Mouse (Mus musculus): ENCODE data around the gene Man2a2. TPM values are rescaled to one million over a fixed set of nuclear protein-coding genes. Genes with fewer than 3 reads are reported as not detected.

Gene Man2a2
- polyA plus RNA-seq, 1 experiment: 75.7 TPM

- Histone ChIP-seq H3K27ac (ENCODE audit: insufficient read depth, low read depth, low read length) (no peak overlapping the region), H3K4me3 (ENCODE audit: insufficient read depth, low read length) (no peak overlapping the region), H3K4me1 (ENCODE audit: control insufficient read depth, insufficient read depth, low read length) (peaks cover 14% of the 10 kb centered on the region)
- no peak for TF ChIP-seq POLR2A (IDR thresholded peaks at IDR 0.05; ENCODE audit: borderline replicate concordance, low read depth, low read length)
These were observed 39.2 kb upstream of the Man2a2 start for GRCm38 (mm10) chr7:80410380-80410779.

- no peak overlapping the region for H3K4me3 ChIP-seq (ENCODE audit: insufficient read depth, low read length)
- no peak overlapping the region for H3K27ac ChIP-seq (ENCODE audit: insufficient read depth, low read depth, low read length)
- TF ChIP-seq POLR2A (IDR thresholded peaks at IDR 0.05; ENCODE audit: borderline replicate concordance, low read depth, low read length) (no peak), CTCF (IDR thresholded peaks at IDR 0.05; ENCODE audit: low read depth, low read length) (no peak)
- H3K4me1 ChIP-seq (ENCODE audit: control insufficient read depth, insufficient read depth, low read length): peaks cover 25% of the 10 kb centered on the region
These were observed 36.5 kb upstream of the Man2a2 start for GRCm38 (mm10) chr7:80407712-80408111.

GRCm38 (mm10) chr7:80406186-80406585 lies 35.0 kb upstream of the Man2a2 start:
- no peak overlapping the region for H3K4me3 ChIP-seq (ENCODE audit: insufficient read depth, low read length)
- TF ChIP-seq POLR2A (IDR thresholded peaks at IDR 0.05; ENCODE audit: borderline replicate concordance, low read depth, low read length) (no peak), CTCF (IDR thresholded peaks at IDR 0.05; ENCODE audit: low read depth, low read length) (no peak)
- H3K27ac ChIP-seq (ENCODE audit: insufficient read depth, low read depth, low read length): no peak overlapping the region
- H3K4me1 ChIP-seq (ENCODE audit: control insufficient read depth, insufficient read depth, low read length): peaks cover 25% of the 10 kb centered on the region

GRCm38 (mm10) chr7:80405188-80405695 lies 34.1 kb upstream of the Man2a2 start, which contains the start of gene Furin:
TSS of gene Furin (minus strand) at chr7:80405436.
- Histone ChIP-seq H3K4me1 (ENCODE audit: control insufficient read depth, insufficient read depth, low read length) (peaks cover 34% of the 10 kb centered on the region), H3K27ac (ENCODE audit: insufficient read depth, low read depth, low read length) (peak within 1 kb of the TSS; percentile 90), H3K4me3 (ENCODE audit: insufficient read depth, low read length) (peak within 1 kb of the TSS; percentile 45)
- TF ChIP-seq POLR2A (IDR thresholded peaks at IDR 0.05; ENCODE audit: borderline replicate concordance, low read depth, low read length) (no peak), CTCF (IDR thresholded peaks at IDR 0.05; ENCODE audit: low read depth, low read length) (no peak)

GRCm38 (mm10) chr7:80404101-80404894 lies 33.1 kb upstream of the Man2a2 start:
- Histone ChIP-seq H3K27ac (ENCODE audit: insufficient read depth, low read depth, low read length) (peak overlapping the region; percentile 90), H3K4me3 (ENCODE audit: insufficient read depth, low read length) (peak overlapping the region; percentile 45), H3K4me1 (ENCODE audit: control insufficient read depth, insufficient read depth, low read length) (peaks cover 41% of the 10 kb centered on the region)
- TF ChIP-seq POLR2A (IDR thresholded peaks at IDR 0.05; ENCODE audit: borderline replicate concordance, low read depth, low read length) (no peak), CTCF (IDR thresholded peaks at IDR 0.05; ENCODE audit: low read depth, low read length) (no peak)

GRCm38 (mm10) chr7:80403551-80403950 lies 32.4 kb upstream of the Man2a2 start:
- Histone ChIP-seq H3K27ac (ENCODE audit: insufficient read depth, low read depth, low read length) (peak overlapping the region; percentile 90), H3K4me1 (ENCODE audit: control insufficient read depth, insufficient read depth, low read length) (peaks cover 45% of the 10 kb centered on the region)
- TF ChIP-seq CTCF (IDR thresholded peaks at IDR 0.05; ENCODE audit: low read depth, low read length) (no peak), POLR2A (IDR thresholded peaks at IDR 0.05; ENCODE audit: borderline replicate concordance, low read depth, low read length) (no peak)

GRCm38 (mm10) chr7:80402651-80403321 lies 31.6 kb upstream of the Man2a2 start:
- Histone ChIP-seq H3K4me3 (ENCODE audit: insufficient read depth, low read length) (peak overlapping the region; percentile 76), H3K27ac (ENCODE audit: insufficient read depth, low read depth, low read length) (peak overlapping the region; percentile 90), H3K4me1 (ENCODE audit: control insufficient read depth, insufficient read depth, low read length) (peaks cover 45% of the 10 kb centered on the region)
- TF ChIP-seq CTCF (IDR thresholded peaks at IDR 0.05; ENCODE audit: low read depth, low read length) (no peak), POLR2A (IDR thresholded peaks at IDR 0.05; ENCODE audit: borderline replicate concordance, low read depth, low read length) (no peak)

More at GRCm38 (mm10) chr7:80403551-80403950, 32.4 kb upstream of the Man2a2 start:
- peak overlapping the region; percentile 2; the same call in 1 of the 2 replicates for H3K4me3 ChIP-seq (ENCODE audit: insufficient read depth, low read length)

- Histone ChIP-seq H3K27ac (ENCODE audit: insufficient read depth, low read depth, low read length) (peak overlapping the region; percentile 45), H3K4me3 (ENCODE audit: insufficient read depth, low read length) (peak overlapping the region; percentile 76), H3K4me1 (ENCODE audit: control insufficient read depth, insufficient read depth, low read length) (peaks cover 45% of the 10 kb centered on the region)
- no peak for TF ChIP-seq POLR2A (IDR thresholded peaks at IDR 0.05; ENCODE audit: borderline replicate concordance, low read depth, low read length)
- no peak for TF ChIP-seq CTCF (IDR thresholded peaks at IDR 0.05; ENCODE audit: low read depth, low read length)
These were observed 30.9 kb upstream of the Man2a2 start for GRCm38 (mm10) chr7:80401860-80402641.

Data from bone marrow macrophage, adult 2 months (primary cell).